17 mouse cellular contexts compared by ENCODE assay signal in genomic region chr13:96376871-96377270, GRCm38 (mm10). TPM values are rescaled to one million over a fixed set of nuclear protein-coding genes. Genes with fewer than 3 reads are reported as not detected.
DNase-seq lines count a peak whose midpoint lies in the region; TF ChIP-seq lines count a peak whose summit lies in the region.
"Had no signal": no experiment of that assay in that cellular context is flagged by ENCODE, and none has a peak within 500 bp of the region (broad histone marks: within the 10 kb centered on the region; RNA-seq: fewer than 3 reads in every experiment).

No protein-coding gene starts in this region.

- no peaks in the 10 kb centered on the region for H3K79me2 ChIP-seq in heart, adult 2 months (replicated peaks; ENCODE audit: control insufficient read depth, insufficient read depth, low read length)

- TF ChIP-seq EP300 in heart, adult 2 months (IDR thresholded peaks at IDR 0.05; ENCODE audit: insufficient read depth, low read depth, low read length), result no peak

- DNase-seq in heart, adult 2 months, result peak; percentile 37 to 51
- DNase-seq in heart, adult 8-10 months (ENCODE audit: low spot score), result no peak
- DNase-seq in urinary bladder, postnatal 14 days (ENCODE audit: low spot score), result peak; percentile 5
- no peak for DNase-seq in urinary bladder, postnatal 25 days (ENCODE audit: low spot score)
- DNase-seq in heart, postnatal 4 days, result peak; percentile 32
- no peak for DNase-seq in layer of hippocampus, postnatal 14 days (ENCODE audit: low spot score in 2 of 2)
- DNase-seq in adrenal gland, adult 18-20 months (ENCODE audit: low spot score in 2 of 2), result no peak
- no peak for DNase-seq in left cerebral cortex, adult 2 months (ENCODE audit: extremely low spot score in 1 of 2, low spot score in 2 of 2)
- DNase-seq: adrenal gland, adult 8-10 months; B cell, adult 2 months; cerebellum, adult 8-10 months; thymus, postnatal 4 days had no signal

- intact Hi-C loops in heart, adult 2 months (cut with DNase I), result no loop called here
- intact Hi-C loops in left cerebral cortex, adult 2 months (cut with DNase I), result no loop called here

- no peak overlapping the region for H3K27ac ChIP-seq in heart, adult 2 months
- no peak overlapping the region for H3K27ac ChIP-seq in left cerebral cortex, adult 2 months
- H3K27ac ChIP-seq: forebrain, embryonic 15.5 days; layer of hippocampus, adult 2 months; midbrain, embryonic 15.5 days; stomach, postnatal 0 days had no signal

- TF ChIP-seq CTCF in heart, adult 2 months (IDR thresholded peaks at IDR 0.05), result no peak
- no peak for TF ChIP-seq CTCF in left cerebral cortex, adult 2 months (IDR thresholded peaks at IDR 0.05)

- H3K27me3 ChIP-seq in heart, adult 2 months (ENCODE audit: control insufficient read depth, insufficient read depth, low read length), result no peaks in the 10 kb centered on the region
- H3K27me3 ChIP-seq: forebrain, embryonic 15.5 days; midbrain, embryonic 15.5 days had no signal

- 70% methylated on average over 18 of the region's 18 CpGs for WGBS in heart, adult 2 months

- no peaks in the 10 kb centered on the region for H3K36me3 ChIP-seq in heart, adult 2 months (ENCODE audit: control insufficient read depth, insufficient read depth, low read length)
- H3K36me3 ChIP-seq: forebrain, embryonic 15.5 days; midbrain, embryonic 15.5 days had no signal

- no peaks in the 10 kb centered on the region; the same call in 1 of the 2 replicates for H3K4me1 ChIP-seq in heart, adult 2 months (ENCODE audit: control insufficient read depth, insufficient read depth, low read length)
- H3K4me1 ChIP-seq: forebrain, embryonic 15.5 days; midbrain, embryonic 15.5 days had no signal

- no peak overlapping the region for H3K4me3 ChIP-seq in heart, adult 2 months
- H3K4me3 ChIP-seq in left cerebral cortex, adult 2 months, result no peak overlapping the region
- H3K4me3 ChIP-seq: erythroblast, embryonic 14.5 days; forebrain, embryonic 15.5 days; layer of hippocampus, adult 2 months; midbrain, embryonic 15.5 days had no signal

- no peak for TF ChIP-seq POLR2A in heart, adult 2 months (IDR thresholded peaks at IDR 0.05; ENCODE audit: insufficient read depth, low read depth, low read length)

- no peak overlapping the region for H3K9ac ChIP-seq in heart, adult 2 months (ENCODE audit: low read depth, low read length)
- H3K9ac ChIP-seq: forebrain, embryonic 15.5 days; midbrain, embryonic 15.5 days had no signal

RNA-seq across cellular contexts. Expression of gene Poc5, which starts 11.2 kb away (rescaled TPM):
- 1 to 10 TPM; 9.6 to 9.8 TPM for total RNA-seq in heart, adult 2 months (2021)
- 5.9 and 11.5 TPM in 2 replicates for polyA plus RNA-seq in heart, adult 2 months (2012; rRNA removed)
- 10 to 100 TPM in 3 of 4 experiments, 1 to 10 TPM in 1; 9.4 to 12.7 (median 11.0) TPM for total RNA-seq in heart, adult 8-10 months (2022)
- total RNA-seq in heart, postnatal 4 days (2021), result 10 to 100 TPM; 16.4 to 17.6 TPM
- total RNA-seq in layer of hippocampus, postnatal 14 days (2021), result 10 to 100 TPM; 30.2 to 34.9 TPM
- 10 to 100 TPM; 13.1 to 14.0 TPM for total RNA-seq in adrenal gland, adult 18-20 months (2021)
- total RNA-seq in left cerebral cortex, adult 2 months (2021), result 10 to 100 TPM; 30.7 to 35.1 TPM

Comparison
In these comparisons a context has a peak if more than half of its experiments do, and no peak if none do; other contexts are left out.
1. DNase-seq: peak in heart, adult 2 months (2 of 2), urinary bladder, postnatal 14 days (single experiment) and heart, postnatal 4 days (single experiment); none in heart, adult 8-10 months (single experiment), urinary bladder, postnatal 25 days (single experiment), layer of hippocampus, postnatal 14 days (0 of 2), adrenal gland, adult 18-20 months (0 of 2) and left cerebral cortex, adult 2 months (0 of 2).